Mouse (Mus musculus): ENCODE measurements around the gene Slco4a1.

DNA sequence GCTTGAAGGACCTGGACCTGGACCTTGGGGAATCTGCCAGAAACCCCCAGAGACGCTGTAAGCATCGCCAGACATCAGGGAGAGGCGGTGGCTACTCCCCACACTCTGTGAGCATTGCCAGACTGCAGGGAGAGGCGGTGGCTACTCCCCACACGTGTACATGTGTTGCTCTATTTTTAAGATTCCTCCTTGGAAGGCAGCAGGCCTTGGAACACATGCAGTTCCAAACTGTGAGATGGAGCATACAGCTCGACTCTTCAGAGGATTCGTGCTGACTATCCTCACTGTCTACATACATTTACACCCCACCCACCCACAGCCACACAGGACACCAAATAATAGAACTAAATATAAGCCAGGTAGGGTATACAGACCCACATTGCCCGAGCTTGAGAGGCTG is 39.9 kb downstream of the Slco4a1 start:
- TF ChIP-seq POLR2A (IDR thresholded peaks at IDR 0.05; ENCODE audit: borderline replicate concordance, control insufficient read depth, low read depth, low read length): no peak
- TF ChIP-seq CTCF (IDR thresholded peaks at IDR 0.05; ENCODE audit: control insufficient read depth, insufficient read depth, low read length): no peak

Data from bone marrow, adult 2 months (tissue).